Mouse (Mus musculus) heart, embryonic 16.5 days (tissue): ENCODE measurements around the gene Map2k1. TPM values are rescaled to one million over a fixed set of nuclear protein-coding genes. Genes with fewer than 3 reads are reported as not detected.
"Not testable (repeated sequence)": the region's sequence is repeated elsewhere in the genome, so short reads cannot be mapped to it uniquely, and the experiment has no call there.

Experiments
- ATAC-seq: fragments of 200-750 bp; cut with Nextera tagmentation; replicated peaks from 2 replicates; pipeline ENCODE4 v1.8.0; 2017; ENCODE audit warnings: moderate number of reproducible peaks; ENCODE audit not compliant: insufficient read depth, low FRiP score; ENCODE audit errors: extremely low read depth
- H3K27ac ChIP-seq: fragments of 300-500 bp; sonication (generic); 2 replicates; pipeline ENCODE4 v1.5.1; 2014; ENCODE audit warnings: mild to moderate bottlenecking, low read length, control low read depth, moderate library complexity
- H3K27me3 ChIP-seq: fragments of 300-500 bp; sonication (generic); 2 replicates; pipeline ENCODE4 v1.6.1; 2014; ENCODE audit warnings: low read length, mixed read lengths; ENCODE audit not compliant: control insufficient read depth, insufficient read depth
- H3K36me3 ChIP-seq: fragments of 300-500 bp; sonication (generic); 2 replicates; pipeline ENCODE4 v1.6.1; 2014; ENCODE audit not compliant: control insufficient read depth, insufficient read depth
- H3K4me1 ChIP-seq: fragments of 300-500 bp; sonication (generic); 2 replicates; pipeline ENCODE4 v1.6.1; 2014; ENCODE audit warnings: low read length, mixed read lengths; ENCODE audit not compliant: control insufficient read depth, insufficient read depth
- H3K4me2 ChIP-seq: fragments of 300-500 bp; sonication (generic); 2 replicates; pipeline ENCODE4 v1.6.1; 2014; ENCODE audit warnings: low read depth, mild to moderate bottlenecking, control low read depth, low read length
- H3K4me3 ChIP-seq: fragments of 300-500 bp; sonication (generic); 2 replicates; pipeline ENCODE4 v1.5.1; 2014; ENCODE audit warnings: mild to moderate bottlenecking, control low read depth, low read length
- H3K9ac ChIP-seq: fragments of 300-500 bp; sonication (generic); 2 replicates; pipeline ENCODE4 v1.6.1; 2014; ENCODE audit warnings: low read length, control low read depth
- H3K9me3 ChIP-seq: fragments of 300-500 bp; sonication (generic); replicated peaks from 2 replicates; pipeline ENCODE4 v1.6.1; 2016; ENCODE audit warnings: low read length; ENCODE audit not compliant: control insufficient read depth
- WGBS: fragments of 180-500 bp; shearing (Covaris S2); extraction: QIAGEN DNeasy Blood & Tissue Kit; methylation state at CpG from one replicate; pipeline ENCODE4 v1.1.7; 2014; 5-methylcytosine and 5-hydroxymethylcytosine counted together
- polyA plus RNA-seq: library from polyadenylated mRNA; unstranded; fragments of >200 nt; fragmentation: Nextera tagmentation; extraction: Ambion mirVana; gene quantifications from 2 replicates; pipeline ENCODE4 v1.2.1, GENCODE M21; 2015

Map2k1 gene
- polyA plus RNA-seq, 1 experiment from 2014 or later = 98.1 TPM

GRCm38 (mm10) chr9:64207509-64208084 lies 45.8 kb downstream of the Map2k1 start:
- Histone ChIP-seq H3K9ac (0 out of 2 replicates have a peak overlapping the region, but pooled peaks have one; percentile 38), H3K9me3 (no peaks in the 10 kb centered on the region), H3K27ac (peak overlapping the region; percentile 56), H3K27me3 (no peaks in the 10 kb centered on the region), H3K4me1 (peaks cover 13% of the 10 kb centered on the region), H3K36me3 (peaks cover 28% of the 10 kb centered on the region), H3K4me3 (no peak overlapping the region), H3K4me2 (no peak overlapping the region)
- ATAC-seq = no peak
- 37% methylated on average over 3 of the region's 3 CpGs for WGBS

DNA sequence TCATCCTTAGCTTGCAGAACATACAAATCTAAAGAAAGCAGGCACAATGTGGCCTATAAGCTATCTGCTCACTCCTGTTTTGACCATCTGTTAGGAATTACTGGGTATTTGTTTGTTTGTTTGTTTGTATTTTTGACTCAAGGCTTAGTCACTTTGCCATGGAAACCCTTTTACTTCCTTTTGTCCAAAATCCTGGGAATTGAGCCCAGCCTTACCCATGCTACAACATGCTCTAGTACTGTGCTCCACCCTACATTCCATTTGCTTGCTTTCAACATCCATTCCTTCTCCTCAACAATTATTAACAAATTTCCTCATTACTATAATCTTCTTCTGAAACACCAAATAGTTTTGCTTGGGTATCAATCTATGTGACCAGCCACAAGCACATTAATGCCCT lies 50.6 kb downstream of the Map2k1 start:
- Histone ChIP-seq H3K9me3 (no peaks in the 10 kb centered on the region), H3K4me3 (no peak overlapping the region), H3K4me1 (peaks cover 8% of the 10 kb centered on the region), H3K27ac (no peak overlapping the region), H3K4me2 (no peak overlapping the region), H3K9ac (no peak overlapping the region), H3K27me3 (no peaks in the 10 kb centered on the region), H3K36me3 (peaks cover 30% of the 10 kb centered on the region)
- no peak for ATAC-seq

DNA sequence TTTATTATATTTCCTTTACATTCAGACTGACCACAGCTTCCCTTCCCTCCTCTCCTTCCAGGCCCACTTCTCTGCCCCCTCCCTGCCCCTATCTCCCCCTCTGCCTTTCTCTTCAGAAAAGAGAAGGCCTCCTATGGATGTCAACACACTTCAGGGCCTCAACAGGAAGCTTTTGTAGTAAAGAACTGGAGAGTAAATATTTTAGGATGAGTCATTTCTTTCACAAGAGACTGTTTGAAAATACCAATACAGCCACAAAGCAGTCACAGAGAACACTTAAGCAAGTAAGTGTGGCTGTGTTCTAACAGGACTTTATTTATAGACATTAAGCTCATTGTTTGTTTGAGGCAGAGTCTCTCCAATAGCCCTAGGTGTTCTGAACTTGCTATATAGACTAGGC lies 51.1 kb downstream of the Map2k1 start:
- Histone ChIP-seq H3K9me3 (no peaks in the 10 kb centered on the region), H3K4me1 (peaks cover 6% of the 10 kb centered on the region), H3K36me3 (peaks cover 30% of the 10 kb centered on the region), H3K27ac (no peak overlapping the region), H3K4me3 (no peak overlapping the region), H3K9ac (no peak overlapping the region), H3K27me3 (no peaks in the 10 kb centered on the region), H3K4me2 (no peak overlapping the region)
- ATAC-seq = no peak

- Histone ChIP-seq H3K27me3 (no peaks in the 10 kb centered on the region), H3K27ac (no peak overlapping the region), H3K4me3 (no peak overlapping the region), H3K4me1 (peaks cover 4% of the 10 kb centered on the region; the same call in 1 of the 2 replicates), H3K9me3 (no peaks in the 10 kb centered on the region), H3K9ac (no peak overlapping the region), H3K36me3 (peaks cover 30% of the 10 kb centered on the region), H3K4me2 (no peak overlapping the region)
- no peak for ATAC-seq
- WGBS = 81% methylated on average over 2 of the region's 2 CpGs
Observed at GRCm38 (mm10) chr9:64199897-64200296, 53.5 kb downstream of the Map2k1 start.

- 74% methylated on average over 7 of the region's 7 CpGs for WGBS
- peaks cover 24% of the 10 kb centered on the region for H3K36me3 ChIP-seq
- ATAC-seq = not testable (repeated sequence)
Observed at GRCm38 (mm10) chr9:64198763-64199418, 54.5 kb downstream of the Map2k1 start.

DNA sequence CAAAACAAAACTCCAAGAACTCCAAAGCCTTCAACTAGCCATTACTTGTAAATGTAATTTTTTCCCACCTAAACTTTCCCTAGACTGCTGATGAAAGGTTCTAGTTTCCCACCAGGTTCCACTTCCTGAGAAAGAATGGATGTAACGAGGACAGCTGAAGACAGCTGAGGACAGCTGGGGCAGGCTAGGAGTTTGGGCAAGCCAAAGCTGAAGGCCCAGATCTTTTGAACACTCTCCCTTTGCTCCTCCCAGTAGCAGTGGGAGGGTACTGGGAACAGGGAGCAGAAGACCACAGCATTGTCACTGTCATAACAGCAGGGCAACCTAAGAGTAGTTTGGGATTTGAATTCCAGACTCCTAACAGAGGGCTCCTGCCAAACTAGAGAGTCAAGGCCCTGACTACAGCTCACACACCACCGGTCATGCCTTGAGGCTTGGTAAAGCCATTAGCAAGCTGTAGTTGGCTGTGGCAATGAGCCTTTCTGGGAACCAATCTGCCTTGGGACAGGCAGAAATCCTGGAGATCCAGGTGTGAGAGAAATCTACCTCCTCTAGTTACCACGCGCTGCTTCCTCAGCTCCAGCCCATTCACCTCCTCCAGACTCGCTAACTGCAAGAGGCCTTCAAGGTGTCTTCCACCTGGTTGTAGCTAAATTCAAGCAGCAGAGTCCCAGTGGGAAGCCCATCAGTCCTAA lies 55.2 kb downstream of the Map2k1 start:
- Histone ChIP-seq H3K27ac (no peak overlapping the region), H3K4me3 (no peak overlapping the region), H3K4me2 (no peak overlapping the region), H3K4me1 (peaks cover 4% of the 10 kb centered on the region; the same call in 1 of the 2 replicates), H3K27me3 (no peaks in the 10 kb centered on the region), H3K9me3 (no peaks in the 10 kb centered on the region), H3K36me3 (peaks cover 24% of the 10 kb centered on the region), H3K9ac (no peak overlapping the region)
- no peak for ATAC-seq
- WGBS = 92% methylated on average over 5 of the region's 5 CpGs

More at GRCm38 (mm10) chr9:64198763-64199418, 54.5 kb downstream of the Map2k1 start:
- not testable (repeated sequence) for H3K4me1 ChIP-seq, H3K27me3 ChIP-seq, H3K9me3 ChIP-seq, H3K4me3 ChIP-seq, H3K9ac ChIP-seq, H3K27ac ChIP-seq, H3K4me2 ChIP-seq

GRCm38 (mm10) chr9:64197524-64197923 lies 55.9 kb downstream of the Map2k1 start:
- Histone ChIP-seq H3K9me3 (no peaks in the 10 kb centered on the region), H3K4me2 (no peak overlapping the region), H3K27me3 (no peaks in the 10 kb centered on the region), H3K9ac (no peak overlapping the region), H3K27ac (no peak overlapping the region), H3K4me1 (peaks cover 4% of the 10 kb centered on the region; the same call in 1 of the 2 replicates), H3K36me3 (peaks cover 22% of the 10 kb centered on the region; the same call in 1 of the 2 replicates), H3K4me3 (no peak overlapping the region)
- 93% methylated on average over 8 of the region's 8 CpGs for WGBS
- ATAC-seq = no peak

DNA sequence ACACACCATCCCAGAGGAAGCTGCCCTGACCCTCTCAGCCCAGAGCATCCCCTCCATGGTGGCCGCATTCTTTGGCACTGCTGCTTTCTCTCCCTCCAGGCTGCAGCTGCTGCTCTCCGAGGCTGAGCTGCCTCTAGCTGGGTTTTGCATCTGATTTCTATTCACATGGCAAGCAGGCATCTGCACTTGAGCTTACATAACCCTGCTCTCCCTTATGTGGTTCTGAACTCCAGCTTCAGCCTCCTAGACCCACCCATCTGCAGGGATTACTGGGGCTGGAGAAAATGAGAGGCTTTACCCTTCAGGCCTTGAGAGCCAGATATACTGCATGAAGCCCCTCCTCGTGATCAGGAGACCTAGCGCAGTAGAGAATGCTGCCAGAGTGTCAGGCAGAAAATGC lies 57.9 kb downstream of the Map2k1 start:
- Histone ChIP-seq H3K27me3 (no peaks in the 10 kb centered on the region), H3K4me2 (no peak overlapping the region), H3K4me1 (peaks cover 4% of the 10 kb centered on the region; the same call in 1 of the 2 replicates), H3K9ac (no peak overlapping the region), H3K9me3 (no peaks in the 10 kb centered on the region), H3K36me3 (peaks cover 26% of the 10 kb centered on the region; the same call in 1 of the 2 replicates), H3K27ac (no peak overlapping the region), H3K4me3 (no peak overlapping the region)
- WGBS = 49% methylated on average over 4 of the region's 4 CpGs
- ATAC-seq = no peak

DNA sequence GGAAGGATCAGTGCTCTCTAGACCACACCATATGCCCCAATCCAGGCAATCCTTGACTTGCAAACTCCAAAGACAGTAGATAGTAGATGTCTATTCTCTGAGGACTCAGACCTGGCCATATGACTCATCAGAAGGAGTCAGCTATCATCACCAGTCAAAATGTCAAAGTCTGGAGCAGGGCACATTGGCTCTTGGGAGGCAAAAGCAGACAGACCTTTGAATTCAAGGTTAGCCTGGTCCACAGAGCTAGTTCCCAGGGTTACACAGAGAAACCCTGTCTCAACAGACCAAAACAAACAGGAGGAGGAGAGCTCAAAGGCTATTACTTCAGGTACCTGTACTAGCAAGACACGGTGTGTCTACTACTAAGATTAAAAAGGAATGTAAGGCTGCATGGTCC lies 59.6 kb downstream of the Map2k1 start:
- ATAC-seq = no peak
- peaks cover 4% of the 10 kb centered on the region; the same call in 1 of the 2 replicates for H3K4me1 ChIP-seq
- no peak overlapping the region for H3K9ac ChIP-seq
- peaks cover 27% of the 10 kb centered on the region; the same call in 1 of the 2 replicates for H3K36me3 ChIP-seq
- H3K4me3 ChIP-seq = no peak overlapping the region
- no peaks in the 10 kb centered on the region for H3K9me3 ChIP-seq
- no peaks in the 10 kb centered on the region for H3K27me3 ChIP-seq
- no peak overlapping the region for H3K4me2 ChIP-seq
- WGBS = 91% methylated on average over 1 of the region's 1 CpGs
- H3K27ac ChIP-seq = no peak overlapping the region
